Mouse (Mus musculus): ENCODE results near the gene Amfr. TPM values are rescaled to one million over a fixed set of nuclear protein-coding genes. Genes with fewer than 3 reads are reported as not detected.

Amfr gene
- polyA plus RNA-seq, 1 experiment from 2014 or later, result 61.8 TPM

DNA sequence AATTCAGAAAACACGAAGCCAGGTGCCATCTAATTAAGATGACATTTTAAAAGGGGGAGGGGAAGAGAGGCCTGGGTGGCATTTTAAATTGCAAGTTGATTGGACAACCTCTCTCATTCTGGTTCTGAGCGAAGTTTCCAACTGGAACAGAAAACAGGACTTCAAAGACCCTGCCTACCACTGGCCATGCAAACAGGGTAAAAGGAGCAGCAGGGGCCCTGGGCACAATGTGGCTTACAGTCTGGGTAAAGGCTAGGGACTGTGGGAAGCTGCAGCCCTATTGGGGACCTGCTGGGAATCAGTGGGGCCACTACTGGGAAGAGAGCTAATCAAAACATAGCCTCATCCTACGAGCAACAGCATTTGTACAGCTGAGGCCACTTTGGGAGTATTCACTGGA lies 87.1 kb downstream of the Amfr start:
- H3K36me3 ChIP-seq (ENCODE audit: control insufficient read depth, insufficient read depth), result no peaks in the 10 kb centered on the region
- no peak for TF ChIP-seq CTCF (IDR thresholded peaks at IDR 0.05; ENCODE audit: low read depth)
- H3K9ac ChIP-seq (ENCODE audit: low read depth, low read length), result no peak overlapping the region
- no peak overlapping the region for H3K27ac ChIP-seq (ENCODE audit: low read depth, low read length)
- H3K4me2 ChIP-seq (replicated peaks; ENCODE audit: low read depth), result no peak overlapping the region
- no peak overlapping the region for H3K4me3 ChIP-seq (ENCODE audit: low read depth, low read length)
- H3K9me3 ChIP-seq (ENCODE audit: control insufficient read depth), result no peaks in the 10 kb centered on the region
- ATAC-seq, result no peak
- H3K27me3 ChIP-seq (replicated peaks; ENCODE audit: control insufficient read depth, insufficient read depth, low read length), result no peaks in the 10 kb centered on the region
- 60% methylated on average over 3 of the region's 3 CpGs for WGBS
- no peaks in the 10 kb centered on the region for H3K4me1 ChIP-seq (replicated peaks; ENCODE audit: control insufficient read depth, insufficient read depth, low read length)

DNA sequence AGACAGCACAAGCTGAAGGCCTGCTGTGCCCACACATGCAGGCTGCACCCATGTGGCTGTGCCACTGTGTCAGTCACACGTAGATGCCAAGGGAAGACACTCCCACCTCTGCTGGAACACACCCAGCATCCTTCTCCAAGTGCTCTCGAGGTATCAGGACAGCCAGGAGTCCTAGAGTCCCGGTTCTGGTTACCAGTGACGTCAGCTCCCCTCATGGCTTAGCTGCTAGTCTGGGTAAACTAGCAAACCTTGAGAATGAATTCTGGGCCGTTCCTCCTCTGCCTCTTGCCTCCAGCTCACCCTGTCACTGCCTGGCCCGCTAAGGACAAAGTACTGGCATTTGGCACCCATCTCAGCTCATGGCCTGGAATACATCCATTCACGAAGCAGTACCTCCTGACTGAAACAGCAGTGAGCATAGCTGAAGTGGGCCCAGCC lies 88.7 kb downstream of the Amfr start:
- H3K9me3 ChIP-seq (ENCODE audit: control insufficient read depth), result no peaks in the 10 kb centered on the region
- no peak overlapping the region for H3K4me3 ChIP-seq (ENCODE audit: low read depth, low read length)
- H3K27me3 ChIP-seq (replicated peaks; ENCODE audit: control insufficient read depth, insufficient read depth, low read length), result no peaks in the 10 kb centered on the region
- H3K4me2 ChIP-seq (replicated peaks; ENCODE audit: low read depth), result no peak overlapping the region
- no peak for ATAC-seq
- H3K4me1 ChIP-seq (replicated peaks; ENCODE audit: control insufficient read depth, insufficient read depth, low read length), result no peaks in the 10 kb centered on the region
- WGBS, result 52% methylated on average over 7 of the region's 7 CpGs
- no peak overlapping the region for H3K27ac ChIP-seq (ENCODE audit: low read depth, low read length)
- H3K9ac ChIP-seq (ENCODE audit: low read depth, low read length), result no peak overlapping the region
- TF ChIP-seq CTCF (IDR thresholded peaks at IDR 0.05; ENCODE audit: low read depth), result no peak
- H3K36me3 ChIP-seq (ENCODE audit: control insufficient read depth, insufficient read depth), result no peaks in the 10 kb centered on the region

Small RNA genes within 50 kb of the gene (microRNA-seq; reads per million reads assigned to microRNA genes)
- not detected for gene Gm24159

Other genes starting within 250 kb of the Amfr start
- gene Gnao1, start 202.9 kb downstream of the Amfr start, polyA plus RNA-seq (2015; fragmentation: Nextera tagmentation; extraction: Ambion mirVana), result 6.9 and 8.5 TPM in 2 replicates
- gene Nudt21, start 24.2 kb upstream of the Amfr start, polyA plus RNA-seq (2015; fragmentation: Nextera tagmentation; extraction: Ambion mirVana), result 58.3 and 60.3 TPM in 2 replicates
- 5.2 and 5.5 TPM in 2 replicates for gene Ogfod1, start 24.4 kb upstream of the Amfr start, polyA plus RNA-seq (2015; fragmentation: Nextera tagmentation; extraction: Ambion mirVana)
- 3.6 and 4.6 TPM in 2 replicates for gene Bbs2, start 86.1 kb upstream of the Amfr start, polyA plus RNA-seq (2015; fragmentation: Nextera tagmentation; extraction: Ambion mirVana)
- 0.69 and 2.6 TPM in 2 replicates for gene Mt4, start 124.4 kb upstream of the Amfr start, polyA plus RNA-seq (2015; fragmentation: Nextera tagmentation; extraction: Ambion mirVana)
- gene Mt3, start 139.8 kb upstream of the Amfr start, polyA plus RNA-seq (2015; fragmentation: Nextera tagmentation; extraction: Ambion mirVana), result 4.4 and 4.7 TPM in 2 replicates
- 224 and 270 TPM in 2 replicates for gene Mt2, start 159.8 kb upstream of the Amfr start, polyA plus RNA-seq (2015; fragmentation: Nextera tagmentation; extraction: Ambion mirVana)
- gene Mt1, start 166.2 kb upstream of the Amfr start, polyA plus RNA-seq (2015; fragmentation: Nextera tagmentation; extraction: Ambion mirVana), result 2,068 and 2,262 TPM in 2 replicates
- 21.2 and 21.9 TPM in 2 replicates for gene Nup93, start 201.7 kb upstream of the Amfr start, polyA plus RNA-seq (2015; fragmentation: Nextera tagmentation; extraction: Ambion mirVana)

Data from intestine, postnatal 0 days (tissue).